ENCODE assay signal across 8 mouse cellular contexts in the genomic region with DNA sequence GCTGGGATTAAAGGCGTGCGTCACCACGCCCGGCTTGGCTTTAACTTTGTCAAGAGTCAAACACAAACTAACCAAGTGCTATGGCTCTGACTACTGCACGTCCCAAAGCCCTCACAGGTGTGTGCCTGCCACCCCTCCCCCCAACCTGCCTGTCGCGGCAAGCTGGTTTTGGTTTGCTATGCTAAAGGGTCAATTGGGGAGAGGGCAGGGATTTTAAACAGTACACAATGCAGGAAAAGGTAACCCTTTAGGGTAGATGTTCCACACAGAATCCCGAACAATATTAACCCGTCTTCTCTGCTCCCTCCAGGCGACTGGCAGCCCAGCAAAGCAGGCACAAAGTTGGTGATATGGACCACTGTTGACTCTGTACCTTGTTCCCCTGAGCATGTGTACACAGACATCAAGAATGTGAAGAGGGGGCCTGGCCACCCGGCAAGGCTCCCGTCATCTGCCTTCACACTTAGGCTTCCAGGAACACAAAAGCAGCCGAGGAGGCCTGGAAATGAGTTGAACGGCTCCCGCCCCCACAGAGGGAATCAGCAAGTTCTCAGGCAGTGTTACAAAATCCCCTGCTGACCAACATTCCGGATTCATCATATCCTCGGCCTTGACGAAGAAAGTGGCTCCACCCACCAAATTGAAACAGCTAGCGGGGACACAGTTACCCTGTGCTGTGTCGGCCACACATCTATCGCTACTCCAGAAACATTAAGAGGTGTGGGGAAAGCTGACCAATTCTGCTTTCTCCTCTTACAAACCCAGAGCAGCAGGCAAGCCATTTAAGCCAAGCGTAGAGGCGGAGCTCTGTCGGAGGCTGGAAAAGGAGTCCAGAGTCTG. TPM values are rescaled to one million over a fixed set of nuclear protein-coding genes. Genes with fewer than 3 reads are reported as not detected.
DNase-seq lines count a peak whose midpoint lies in the region; ATAC-seq and TF ChIP-seq lines count a peak whose summit lies in the region.

No protein-coding gene starts in this region.

- no peak overlapping the region for H3K27ac ChIP-seq in left cerebral cortex, adult 2 months
- peak overlapping the region; percentile 88 for H3K27ac ChIP-seq in liver, postnatal 0 days (ENCODE audit: low read depth)
- no peak overlapping the region for H3K27ac ChIP-seq in neural tube, embryonic 12.5 days

- no peaks in the 10 kb centered on the region for H3K9me3 ChIP-seq in liver, postnatal 0 days (ENCODE audit: low read length)
- no peaks in the 10 kb centered on the region for H3K9me3 ChIP-seq in neural tube, embryonic 12.5 days

- 11% methylated on average over 24 of the region's 24 CpGs for WGBS in liver, postnatal 0 days (ENCODE audit: insufficient replicate concordance)
- WGBS in neural tube, embryonic 12.5 days, result 5% methylated on average over 24 of the region's 24 CpGs

- H3K4me2 ChIP-seq in liver, postnatal 0 days (ENCODE audit: low read depth, low read length), result peak overlapping the region; percentile 82
- H3K4me2 ChIP-seq in neural tube, embryonic 12.5 days (replicated peaks), result peak overlapping the region; percentile 45

- peak overlapping the region; percentile 64 for H3K9ac ChIP-seq in liver, postnatal 0 days (replicated peaks)
- no peak overlapping the region for H3K9ac ChIP-seq in neural tube, embryonic 12.5 days

- no peaks in the 10 kb centered on the region for H3K36me3 ChIP-seq in liver, postnatal 0 days (replicated peaks; ENCODE audit: insufficient read depth, low read length)
- H3K36me3 ChIP-seq in neural tube, embryonic 12.5 days, result no peaks in the 10 kb centered on the region

- TF ChIP-seq EP300 in liver, postnatal 0 days (IDR thresholded peaks at IDR 0.05; ENCODE audit: low read depth), result no peak

- no peak for TF ChIP-seq CTCF in left cerebral cortex, adult 2 months (IDR thresholded peaks at IDR 0.05)
- no peak for TF ChIP-seq CTCF in liver, postnatal 0 days (IDR thresholded peaks at IDR 0.05; ENCODE audit: low read depth)

- DNase-seq in left cerebral cortex, adult 2 months (ENCODE audit: extremely low spot score in 1 of 2, low spot score in 2 of 2), result peak in 1 of 2 experiments; percentile 30
- DNase-seq in left cerebral cortex, adult 11 months (ENCODE audit: low spot score), result no peak
- peak; percentile 86 for DNase-seq in adrenal gland, postnatal 14 days
- DNase-seq in gastrocnemius, postnatal 14 days, result peak; percentile 45
- peak; percentile 53 for DNase-seq in induced T-regulatory cell, adult 2 months (ENCODE audit: low read depth)
- DNase-seq in liver, postnatal 0 days, result peak; percentile 64
- DNase-seq in thymus, postnatal 0 days (ENCODE audit: low spot score), result no peak

- intact Hi-C loops in left cerebral cortex, adult 2 months (cut with DNase I), result no loop called here
- intact Hi-C loops in gastrocnemius, postnatal 14 days (cut with DNase I; ENCODE audit: low total_unique reads), result no loop called here

- peak; percentile 43 for ATAC-seq in liver, postnatal 0 days
- no peak for ATAC-seq in neural tube, embryonic 12.5 days (ENCODE audit: low FRiP score, low read depth)

- peaks cover 19% of the 10 kb centered on the region for H3K27me3 ChIP-seq in liver, postnatal 0 days (ENCODE audit: insufficient read depth, low read length)
- H3K27me3 ChIP-seq in neural tube, embryonic 12.5 days (replicated peaks), result peaks cover 73% of the 10 kb centered on the region

- peaks cover 30% of the 10 kb centered on the region for H3K4me1 ChIP-seq in liver, postnatal 0 days (ENCODE audit: insufficient read depth)
- peaks cover 23% of the 10 kb centered on the region for H3K4me1 ChIP-seq in neural tube, embryonic 12.5 days

- H3K4me3 ChIP-seq in left cerebral cortex, adult 2 months, result peak overlapping the region; percentile 43; the same call in 1 of the 2 replicates
- peak overlapping the region; percentile 62 for H3K4me3 ChIP-seq in liver, postnatal 0 days (ENCODE audit: low read depth, low read length)
- no peak overlapping the region for H3K4me3 ChIP-seq in neural tube, embryonic 12.5 days

RNA-seq across cellular contexts. Expression of a gene that starts 2.0 kb away (rescaled TPM):
- under 1 TPM in 1 of 2 experiments, not detected in 1; 0.25 TPM for total RNA-seq in left cerebral cortex, adult 2 months (2021)
- total RNA-seq in adrenal gland, postnatal 14 days (2021), result 6.3 and 6.9 TPM in 2 replicates
- total RNA-seq in gastrocnemius, postnatal 14 days (2021), result under 1 TPM; 0.53 to 0.69 TPM
- polyA plus RNA-seq in liver, postnatal 0 days (2015; fragmentation: Nextera tagmentation; extraction: Ambion mirVana), result 10.7 and 11.1 TPM in 2 replicates
- 0.85 and 1.2 TPM in 2 replicates for polyA plus RNA-seq in neural tube, embryonic 12.5 days (2016; fragmentation: Nextera tagmentation; extraction: Ambion mirVana)
- 6.2 and 8.0 TPM in 2 replicates for polyA plus RNA-seq in thymus, postnatal 0 days (2015; fragmentation: Nextera tagmentation; extraction: Ambion mirVana)

RNA-seq across cellular contexts. Expression of a gene that starts 20.7 kb away (rescaled TPM):
- 10 to 100 TPM; 52.8 to 54.6 TPM for total RNA-seq in left cerebral cortex, adult 2 months (2021)
- 61.8 and 67.6 TPM in 2 replicates for total RNA-seq in adrenal gland, postnatal 14 days (2021)
- total RNA-seq in gastrocnemius, postnatal 14 days (2021), result 10 to 100 TPM; 23.4 to 27.3 TPM
- 46.7 and 47.1 TPM in 2 replicates for polyA plus RNA-seq in liver, postnatal 0 days (2015; fragmentation: Nextera tagmentation; extraction: Ambion mirVana)
- polyA plus RNA-seq in neural tube, embryonic 12.5 days (2016; fragmentation: Nextera tagmentation; extraction: Ambion mirVana), result 131 TPM in 2 replicates
- polyA plus RNA-seq in thymus, postnatal 0 days (2015; fragmentation: Nextera tagmentation; extraction: Ambion mirVana), result 143 and 161 TPM in 2 replicates

Comparison
In these comparisons a context has a peak if more than half of its experiments do, and no peak if none do; other contexts are left out.
1. DNase-seq: peak in adrenal gland, postnatal 14 days (single experiment), gastrocnemius, postnatal 14 days (single experiment), induced T-regulatory cell, adult 2 months (single experiment) and liver, postnatal 0 days (single experiment); none in left cerebral cortex, adult 11 months (single experiment) and thymus, postnatal 0 days (single experiment).